Mouse (Mus musculus) left cerebral cortex, adult 2 months (tissue): ENCODE measurements around the gene Wdr13. TPM values are rescaled to one million over a fixed set of nuclear protein-coding genes. Genes with fewer than 3 reads are reported as not detected.

Experiments used
- DNase-seq, 2 experiments: peaks; one replicate each; pipeline ENCODE4 v3.0.0; 2021 to 2022; ENCODE audit warnings: low spot score in 2 of 2, mixed read lengths in 1 of 2; ENCODE audit errors: extremely low spot score in 1 of 2
- H3K27ac ChIP-seq: fragments of 200-600 bp; 2 replicates; pipeline ENCODE4 v1.8.1; 2022
- H3K4me3 ChIP-seq: fragments of 200-600 bp; 2 replicates; pipeline ENCODE4 v1.8.1; 2022
- CTCF ChIP-seq: fragments of 200-600 bp; IDR thresholded peaks from 2 replicates; pipeline ENCODE4 v1.8.1; 2022; ENCODE audit warnings: antibody characterized with exemption, mild to moderate bottlenecking, moderate library complexity
- intact Hi-C: fragments of 180-260 bp; cut with DNase I; formaldehyde crosslinking; loops from one replicate; pipeline ENCODE4 v1.15.1; 2025
- total RNA-seq, 2 experiments: library from RNA; stranded (reverse); gene quantifications; 2 replicates each; pipeline ENCODE4 v1.2.3; 2021

Wdr13 gene
- total RNA-seq, 2 experiments from 2014 or later, result 190 to 220 TPM

- DNase-seq, result no peak
- no peak overlapping the region for H3K27ac ChIP-seq
- peak overlapping the region; percentile 73 for H3K4me3 ChIP-seq
- TF ChIP-seq CTCF, result no peak
- intact Hi-C loops, result no loop called here
These were observed 11.1 kb upstream of the Wdr13 start for GRCm38 (mm10) chrX:8143750-8144149.

GRCm38 (mm10) chrX:8142948-8143347, 10.3 kb upstream of the Wdr13 start:
- TF ChIP-seq CTCF, result no peak
- no peak overlapping the region for H3K4me3 ChIP-seq
- DNase-seq, result no peak
- intact Hi-C loops, result no loop called here
- no peak overlapping the region for H3K27ac ChIP-seq

GRCm38 (mm10) chrX:8141058-8141457, 8.4 kb upstream of the Wdr13 start:
- Histone ChIP-seq H3K27ac (no peak overlapping the region), H3K4me3 (no peak overlapping the region)
- TF ChIP-seq CTCF, result no peak
- DNase-seq, result no peak
- intact Hi-C loops, result no loop called here

DNA sequence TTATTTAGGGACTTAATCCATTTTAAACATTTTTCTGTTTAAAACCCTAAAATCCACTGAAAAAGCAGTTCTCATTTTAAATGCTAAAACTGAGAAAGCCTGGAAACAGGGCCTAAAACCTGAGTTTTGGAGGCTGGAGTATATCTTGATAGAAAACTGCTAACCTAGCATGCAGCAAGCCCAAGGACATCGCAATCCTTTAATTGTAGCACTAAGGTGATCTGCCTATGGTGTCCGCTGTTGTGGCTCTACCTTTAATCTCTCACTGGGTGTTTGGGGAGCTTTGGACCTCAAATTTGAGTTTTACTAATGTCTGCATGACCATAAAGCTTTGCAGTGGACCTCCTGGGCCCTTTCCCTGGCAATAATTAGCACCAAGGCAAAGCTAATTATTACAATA, 7.8 kb upstream of the Wdr13 start:
- no peak for DNase-seq
- no peak overlapping the region for H3K4me3 ChIP-seq
- intact Hi-C loops, result no loop called here
- TF ChIP-seq CTCF, result no peak
- no peak overlapping the region for H3K27ac ChIP-seq

GRCm38 (mm10) chrX:8139480-8139879, 6.8 kb upstream of the Wdr13 start:
- intact Hi-C loops, result no loop called here
- DNase-seq, result no peak
- Histone ChIP-seq H3K27ac (no peak overlapping the region), H3K4me3 (no peak overlapping the region)
- no peak; the same call in 1 of the 2 replicates for TF ChIP-seq CTCF

- no peak for DNase-seq
These were observed 3.2 kb upstream of the Wdr13 start for GRCm38 (mm10) chrX:8135886-8136285.

GRCm38 (mm10) chrX:8131393-8131792, 1.3 kb downstream of the Wdr13 start:
- no peak for DNase-seq
- H3K4me3 ChIP-seq, result peak overlapping the region; percentile 70
- no peak for TF ChIP-seq CTCF
- peak overlapping the region; percentile 97 for H3K27ac ChIP-seq
- intact Hi-C loops, result no loop called here

More at GRCm38 (mm10) chrX:8135886-8136285, 3.2 kb upstream of the Wdr13 start:
- Histone ChIP-seq H3K27ac (no peak overlapping the region), H3K4me3 (no peak overlapping the region)
- intact Hi-C loops, result no loop called here
- TF ChIP-seq CTCF, result no peak

DNA sequence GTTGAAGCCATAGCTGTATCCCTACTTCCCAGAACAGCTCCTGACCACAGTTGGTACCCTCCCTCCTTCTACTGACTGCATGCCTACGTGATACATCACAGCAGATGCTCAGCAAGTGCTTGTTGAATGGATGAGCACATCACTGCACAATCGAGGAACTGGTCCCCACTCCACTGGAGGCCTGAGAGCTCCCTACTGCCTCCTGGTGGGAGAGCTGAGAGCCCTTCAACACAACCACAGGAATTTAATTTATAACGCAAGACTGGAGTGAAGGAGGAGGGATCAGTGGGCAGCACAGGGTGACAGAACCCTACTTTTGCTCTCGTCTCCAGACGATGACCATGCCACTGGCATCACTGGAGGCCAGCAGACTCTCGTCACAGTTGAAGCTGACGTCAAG, 7.5 kb downstream of the Wdr13 start:
- intact Hi-C loops, result no loop called here
- DNase-seq, result no peak

GRCm38 (mm10) chrX:8123821-8124470, 8.7 kb downstream of the Wdr13 start:
- Histone ChIP-seq H3K27ac (no peak overlapping the region), H3K4me3 (no peak overlapping the region)
- DNase-seq, result no peak
- intact Hi-C loops, result no loop called here
- no peak for TF ChIP-seq CTCF

More for the DNA sequence above, 7.5 kb downstream of the Wdr13 start:
- Histone ChIP-seq H3K27ac (no peak overlapping the region), H3K4me3 (no peak overlapping the region)
- peak; percentile 17 for TF ChIP-seq CTCF

DNA sequence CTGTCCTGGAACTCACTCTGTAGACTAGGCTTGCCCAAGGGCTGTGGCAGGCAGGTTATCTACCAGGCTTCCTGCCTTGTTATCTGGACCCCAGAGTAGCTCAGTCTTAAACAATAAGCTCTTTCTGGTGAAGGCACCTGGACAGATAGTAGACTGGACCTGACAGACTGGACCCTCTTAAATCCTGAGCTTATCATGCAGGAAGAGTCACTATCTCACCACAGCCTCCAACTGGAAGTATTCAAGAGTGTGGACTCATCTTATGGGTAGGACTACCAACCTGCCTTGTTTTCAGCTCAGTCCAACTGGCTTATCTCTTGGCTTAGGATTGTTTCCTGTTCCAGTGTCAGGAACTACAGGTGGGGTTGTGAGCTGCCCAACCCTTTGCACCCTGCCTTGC, 15.4 kb downstream of the Wdr13 start:
- Histone ChIP-seq H3K27ac (no peak overlapping the region), H3K4me3 (no peak overlapping the region)
- intact Hi-C loops, result no loop called here
- TF ChIP-seq CTCF, result no peak
- no peak for DNase-seq

DNA sequence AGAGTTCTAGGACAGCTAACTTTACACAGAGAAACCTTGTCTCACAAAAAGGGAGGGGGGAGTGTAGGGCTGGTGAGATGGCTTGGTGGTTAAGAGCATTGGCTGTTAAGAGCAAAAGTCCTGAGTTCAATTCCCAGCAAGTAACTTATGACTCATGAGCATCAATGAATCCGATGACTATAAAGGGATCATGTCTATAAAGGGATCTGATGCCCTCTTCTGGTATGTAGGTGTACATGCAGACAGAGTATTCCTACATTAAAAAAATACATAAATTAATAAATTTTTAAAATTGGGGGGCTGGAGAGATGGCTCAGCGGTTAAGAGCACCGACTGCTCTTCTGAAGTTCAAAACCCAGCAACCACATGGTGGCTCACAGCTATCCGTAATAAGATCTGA, 17.4 kb downstream of the Wdr13 start:
- intact Hi-C loops, result no loop called here
- TF ChIP-seq CTCF, result peak; percentile 40
- H3K27ac ChIP-seq, result no peak overlapping the region
- DNase-seq, result no peak
- no peak overlapping the region for H3K4me3 ChIP-seq

DNA sequence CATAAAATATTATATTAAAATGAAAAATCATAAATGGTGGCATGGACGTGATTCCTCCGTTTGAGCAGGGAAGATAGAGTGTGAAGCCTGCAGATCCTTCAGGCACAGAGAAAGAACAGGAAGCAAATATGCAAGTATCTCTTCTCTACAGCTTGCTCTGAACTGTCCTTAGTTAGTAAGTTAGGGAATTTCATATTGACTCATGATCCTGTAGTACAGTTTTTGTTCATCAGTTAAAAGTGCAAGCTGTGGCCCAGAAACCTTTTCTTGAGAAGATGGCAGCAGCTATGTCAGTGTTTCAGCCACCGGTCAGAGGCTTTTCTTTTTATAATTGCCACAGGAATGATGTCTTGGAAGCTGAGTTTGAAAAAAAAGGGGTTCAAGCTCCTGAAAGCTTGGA, 27.7 kb downstream of the Wdr13 start:
- no peak for DNase-seq
- Histone ChIP-seq H3K4me3 (no peak overlapping the region), H3K27ac (no peak overlapping the region)
- intact Hi-C loops, result loop anchor here (10.0 kb wide), 1 partner anchor 190 kb away; the partner anchor contains the start of gene Pcsk1n
- TF ChIP-seq CTCF, result no peak

GRCm38 (mm10) chrX:8102213-8102668, 30.5 kb downstream of the Wdr13 start:
- Histone ChIP-seq H3K4me3 (no peak overlapping the region), H3K27ac (no peak overlapping the region)
- intact Hi-C loops, result loop anchor here (10.0 kb wide), 1 partner anchor 187 kb away; the partner anchor contains the start of gene Pcsk1n
- DNase-seq, result no peak
- TF ChIP-seq CTCF, result no peak
